Mouse (Mus musculus) liver (tissue): Measurements from ENCODE around the gene G6pc.
"Not testable (repeated sequence)": the region's sequence is repeated elsewhere in the genome, so short reads cannot be mapped to it uniquely, and the experiment has no call there.

Source experiments
- DNase-seq: peaks from one replicate; pipeline ENCODE4 v3.0.0-alpha.2; 2020; ENCODE audit warnings: mixed read lengths

G6pc gene

GRCm38 (mm10) chr11:101367326-101367935, at the start of gene G6pc:
Gene G6pc, plus strand, starts transcription at chr11:101367561.
- DNase-seq, result no peak

DNA sequence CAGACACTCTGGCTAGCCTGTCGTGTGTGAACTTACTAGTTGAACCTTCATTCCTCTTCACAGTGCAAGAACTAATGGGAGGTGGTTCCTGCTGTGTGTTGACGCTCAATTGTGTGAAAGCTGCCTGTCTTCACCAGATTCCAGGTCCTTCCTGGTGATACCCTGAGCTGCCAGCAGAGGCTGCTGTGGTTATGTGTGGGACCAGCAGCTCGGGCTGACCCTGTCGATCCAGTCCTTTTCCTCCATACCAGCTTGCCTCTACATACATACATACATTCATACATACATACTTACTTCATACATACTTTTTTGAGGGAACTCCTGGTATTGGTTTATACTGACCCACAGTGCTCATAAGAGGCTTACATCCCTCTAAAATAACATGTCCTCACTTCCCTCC, 43.8 kb upstream of the G6pc start:
- peak; percentile 74 for DNase-seq

GRCm38 (mm10) chr11:101324763-101325162, 42.6 kb upstream of the G6pc start, which contains the start of gene Aoc2:
Gene Aoc2, plus strand, starts transcription at chr11:101325063.
- DNase-seq, result no peak

DNA sequence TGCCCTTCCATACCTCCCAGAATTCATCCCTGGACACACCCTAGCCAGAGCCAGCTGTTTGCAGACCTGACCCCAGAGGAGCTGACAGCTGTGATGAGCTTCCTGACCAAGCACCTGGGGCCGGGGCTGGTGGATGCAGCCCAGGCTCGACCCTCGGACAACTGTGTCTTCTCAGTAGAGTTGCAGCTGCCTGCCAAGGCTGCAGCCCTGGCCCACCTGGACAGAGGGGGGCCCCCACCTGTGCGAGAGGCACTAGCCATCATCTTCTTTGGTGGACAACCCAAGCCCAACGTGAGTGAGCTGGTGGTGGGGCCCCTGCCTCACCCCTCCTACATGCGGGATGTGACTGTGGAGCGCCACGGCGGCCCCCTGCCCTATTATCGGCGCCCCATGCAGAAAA, 42.2 kb upstream of the G6pc start:
- DNase-seq, result not testable (repeated sequence)

DNA sequence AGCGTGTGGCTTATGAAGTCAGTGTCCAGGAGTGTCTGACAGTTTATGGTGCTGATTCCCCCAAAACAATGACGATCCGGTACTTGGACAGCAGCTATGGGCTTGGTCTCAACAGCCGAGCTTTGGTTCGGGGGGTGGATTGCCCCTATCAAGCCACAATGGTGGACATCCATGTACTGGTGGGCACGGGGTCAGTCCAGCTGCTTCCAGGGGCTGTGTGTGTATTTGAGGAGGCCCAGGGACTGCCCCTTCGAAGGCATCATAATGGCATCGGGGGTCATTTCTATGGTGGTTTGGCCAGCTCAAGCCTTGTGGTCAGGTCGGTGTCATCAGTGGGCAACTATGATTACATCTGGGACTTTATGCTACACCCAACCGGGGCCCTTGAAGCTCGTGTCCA, 41.2 kb upstream of the G6pc start:
- DNase-seq, result no peak

DNA sequence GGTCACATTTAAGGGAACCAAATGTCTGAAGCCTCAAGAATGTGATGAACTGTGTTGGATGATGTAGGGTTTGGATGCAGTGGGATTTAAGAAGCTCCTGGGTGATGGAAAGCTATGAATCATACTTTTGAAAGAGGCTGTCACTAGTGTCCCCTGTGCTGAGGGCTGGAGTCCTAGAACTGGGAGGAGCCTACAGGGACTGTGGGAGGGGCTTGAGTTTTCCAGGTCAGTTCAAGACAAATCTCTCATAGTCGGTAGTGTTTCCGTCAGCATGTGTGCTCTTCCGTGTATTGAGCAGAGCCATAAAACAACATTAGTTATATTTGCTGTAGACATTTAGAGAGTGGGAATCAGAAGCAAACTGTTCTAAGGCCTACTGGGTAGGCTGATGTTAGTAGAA, 40.0 kb upstream of the G6pc start:
- no peak for DNase-seq

GRCm38 (mm10) chr11:101328941-101329635, 38.3 kb upstream of the G6pc start:
- DNase-seq, result no peak

- no peak for DNase-seq
These were observed 36.9 kb upstream of the G6pc start, which contains the start of gene Aoc3 for GRCm38 (mm10) chr11:101330371-101330924. Gene Aoc3, plus strand, starts transcription at chr11:101330605.

DNA sequence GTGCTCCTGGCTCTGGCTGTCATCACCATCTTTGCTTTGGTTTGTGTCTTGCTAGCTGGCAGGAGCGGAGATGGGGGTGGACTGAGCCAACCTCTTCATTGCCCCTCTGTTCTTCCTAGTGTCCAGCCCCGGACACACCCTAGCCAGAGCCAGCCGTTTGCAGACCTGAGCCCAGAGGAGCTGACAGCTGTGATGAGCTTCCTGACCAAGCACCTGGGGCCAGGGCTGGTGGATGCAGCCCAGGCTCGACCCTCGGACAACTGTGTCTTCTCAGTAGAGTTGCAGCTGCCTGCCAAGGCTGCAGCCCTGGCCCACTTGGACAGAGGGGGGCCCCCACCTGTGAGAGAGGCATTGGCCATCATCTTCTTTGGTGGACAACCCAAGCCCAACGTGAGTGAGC, 36.4 kb upstream of the G6pc start:
- DNase-seq, result not testable (repeated sequence)

GRCm38 (mm10) chr11:101332537-101332936, 34.8 kb upstream of the G6pc start:
- no peak for DNase-seq

DNA sequence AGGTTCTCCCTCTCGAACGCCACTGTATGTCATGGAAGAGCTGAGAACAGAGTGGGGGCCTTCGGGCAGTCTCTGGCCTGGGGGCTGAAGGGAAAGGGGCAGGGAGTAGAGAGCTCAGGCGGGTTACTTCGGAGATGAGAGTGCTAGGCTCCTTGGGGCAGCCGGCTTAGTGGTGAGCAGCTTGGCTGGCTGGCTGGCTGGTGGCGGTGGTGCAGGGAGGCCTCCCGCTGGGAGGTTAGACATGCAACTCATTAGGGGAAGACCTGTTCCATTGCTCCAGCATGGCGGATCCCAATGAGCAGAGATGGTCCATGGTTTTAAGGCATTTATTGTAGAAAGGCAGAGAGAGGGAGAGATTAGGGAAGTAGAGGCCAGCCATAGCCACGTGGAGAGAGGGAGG, 33.3 kb upstream of the G6pc start:
- DNase-seq, result no peak

- DNase-seq, result no peak
These were observed 32.8 kb upstream of the G6pc start for GRCm38 (mm10) chr11:101334516-101334915.

DNA sequence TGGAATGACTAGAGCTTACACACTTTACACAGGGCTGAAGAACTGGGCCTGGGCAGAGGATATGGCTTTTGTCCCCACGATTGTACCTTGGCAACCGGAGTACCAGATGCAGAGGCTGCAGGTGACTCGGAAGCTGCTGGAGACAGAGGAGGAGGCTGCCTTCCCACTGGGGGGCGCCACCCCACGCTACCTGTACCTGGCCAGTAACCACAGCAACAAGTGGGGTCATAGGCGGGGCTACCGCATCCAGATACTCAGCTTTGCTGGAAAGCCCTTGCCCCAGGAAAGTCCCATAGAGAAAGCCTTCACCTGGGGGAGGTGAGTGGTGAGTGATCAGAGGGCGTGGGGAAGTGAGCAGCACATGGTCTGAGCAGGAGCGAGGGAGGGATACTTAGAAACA, 31.7 kb upstream of the G6pc start:
- no peak for DNase-seq

- DNase-seq, result peak; percentile 72
These were observed 29.1 kb upstream of the G6pc start for GRCm38 (mm10) chr11:101338123-101338760.

DNA sequence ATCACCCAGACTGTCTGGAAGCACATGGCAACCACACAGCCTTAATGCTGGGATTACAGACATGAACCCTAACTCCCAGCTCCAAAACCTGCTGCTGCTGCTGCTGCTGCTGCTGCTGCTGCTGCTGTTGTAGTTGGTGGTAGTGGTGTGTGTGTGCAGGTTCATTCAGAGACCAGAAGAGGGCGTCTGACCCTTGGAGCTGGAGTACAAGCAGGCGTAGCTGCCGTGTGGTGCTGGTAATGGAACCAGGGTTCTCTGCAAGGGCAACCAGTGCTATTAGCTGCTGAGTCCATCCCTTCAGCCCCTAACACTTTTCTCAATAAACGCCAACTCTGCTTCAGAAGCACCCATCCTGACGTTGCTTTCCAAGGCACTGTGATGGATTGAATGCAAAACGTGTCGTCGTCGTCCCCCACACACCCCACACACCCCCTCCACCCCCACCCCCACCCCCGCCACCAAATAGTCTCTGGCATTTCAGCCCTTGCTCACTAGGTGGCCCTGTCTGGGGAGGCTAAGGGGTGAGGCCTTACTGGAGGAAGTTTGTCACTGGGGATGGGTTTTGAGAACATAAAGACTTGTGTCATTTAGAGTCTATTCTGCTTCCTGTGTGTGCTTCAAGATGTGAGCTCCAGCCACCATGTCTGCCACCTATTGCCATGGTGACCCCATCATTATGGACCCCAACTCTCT, 20.1 kb upstream of the G6pc start:
- DNase-seq, result no peak

- no peak for DNase-seq
These were observed 18.6 kb upstream of the G6pc start for GRCm38 (mm10) chr11:101348774-101349173.

DNA sequence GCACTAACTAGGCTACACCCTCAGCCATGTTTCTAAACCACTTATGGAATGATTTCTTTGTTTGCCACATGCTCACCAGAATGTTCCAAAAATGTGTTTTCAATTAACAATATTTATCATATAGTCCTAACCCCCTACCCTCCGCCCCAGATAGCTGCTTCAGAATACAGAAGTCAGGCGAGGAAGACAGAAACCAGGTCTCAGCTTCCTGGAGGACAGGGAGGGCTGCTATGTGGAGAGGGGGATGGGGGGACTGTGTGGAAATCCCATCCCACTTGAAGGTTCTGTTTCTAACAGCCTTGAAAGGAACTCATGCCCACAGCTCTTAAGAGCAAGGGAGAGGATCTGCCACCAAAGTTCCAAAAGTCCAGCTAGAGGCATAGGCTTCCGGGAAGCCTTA, 18.1 kb upstream of the G6pc start:
- DNase-seq, result no peak

DNA sequence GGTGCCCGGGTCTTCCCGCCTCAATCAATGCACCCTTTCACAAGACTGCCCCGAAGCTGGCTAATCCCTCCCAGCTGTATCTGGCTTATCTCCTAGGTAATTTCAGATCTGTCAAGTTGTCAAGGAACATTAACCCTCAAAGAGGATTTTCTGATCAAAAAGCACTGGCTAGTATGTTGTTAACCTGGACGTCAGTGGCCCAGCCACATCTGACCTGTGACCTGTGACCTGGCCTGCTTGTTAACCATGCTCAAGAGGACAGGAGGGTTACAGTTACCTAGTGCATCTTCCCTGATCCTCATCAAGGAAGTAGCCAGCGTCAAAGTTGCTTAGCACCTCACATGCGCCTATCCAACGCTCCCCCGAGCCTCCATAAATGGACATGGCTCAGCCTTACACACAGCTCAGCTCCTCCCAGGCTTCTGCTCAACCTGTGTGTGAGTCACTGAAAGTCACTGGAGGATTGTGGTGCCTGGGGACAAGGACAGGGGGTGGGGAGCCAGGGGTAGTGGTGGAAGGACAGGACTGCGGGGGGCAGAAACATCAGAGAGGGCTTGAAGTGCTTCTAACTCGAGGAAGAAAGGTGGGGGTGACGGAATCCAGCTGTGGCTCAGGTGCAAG, 16.2 kb upstream of the G6pc start:
- no peak for DNase-seq

GRCm38 (mm10) chr11:101351721-101352111, 15.6 kb upstream of the G6pc start:
- no peak for DNase-seq

- no peak for DNase-seq
These were observed 13.9 kb upstream of the G6pc start for GRCm38 (mm10) chr11:101353436-101353835.

- no peak for DNase-seq
These were observed 12.8 kb upstream of the G6pc start for GRCm38 (mm10) chr11:101354438-101355010.

DNA sequence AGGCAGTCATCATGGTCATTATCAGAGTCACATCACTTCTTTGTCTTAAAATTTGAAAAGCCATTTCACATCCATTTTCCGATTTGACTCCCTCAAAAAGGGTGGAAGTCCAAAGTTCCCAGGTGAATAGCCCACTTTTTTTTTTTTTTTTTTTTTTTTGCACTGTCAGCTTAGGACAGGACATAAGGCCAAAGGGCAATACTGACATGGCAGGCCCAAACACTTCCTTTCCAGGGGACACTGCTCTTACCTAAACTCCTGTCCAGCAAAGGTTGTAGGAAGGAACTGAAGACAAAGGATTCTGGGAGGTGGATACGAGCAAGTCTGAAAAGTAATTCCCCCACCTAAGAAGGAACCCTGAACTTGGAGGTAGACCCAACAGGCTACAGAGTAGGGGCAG, 11.4 kb upstream of the G6pc start:
- DNase-seq, result no peak
